Mouse (Mus musculus): Measurements from ENCODE around the gene Arid4a.
"Not testable (repeated sequence)": the region's sequence is repeated elsewhere in the genome, so short reads cannot be mapped to it uniquely, and the experiment has no call there.

The Arid4a gene

DNA sequence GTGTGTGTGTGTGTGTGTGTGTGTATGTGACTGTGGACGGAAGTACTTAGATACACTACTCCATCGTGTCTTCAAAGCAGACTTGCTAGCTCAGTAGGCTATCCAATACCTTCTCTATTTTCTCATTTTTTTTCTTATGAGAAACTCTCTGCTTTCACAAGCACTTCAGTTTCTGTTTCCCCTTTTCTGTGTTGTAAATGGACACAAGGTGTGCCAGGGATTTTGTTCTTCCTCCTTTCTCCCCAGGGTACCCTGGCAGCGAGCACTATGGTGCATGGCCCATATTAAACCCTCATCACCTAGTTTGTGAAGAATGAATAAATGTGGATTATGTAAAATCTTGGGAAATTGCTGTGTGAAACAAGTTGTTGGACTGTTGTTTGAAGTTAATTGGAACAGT, 39.7 kb downstream of the Arid4a start:
- no peak for DNase-seq

DNA sequence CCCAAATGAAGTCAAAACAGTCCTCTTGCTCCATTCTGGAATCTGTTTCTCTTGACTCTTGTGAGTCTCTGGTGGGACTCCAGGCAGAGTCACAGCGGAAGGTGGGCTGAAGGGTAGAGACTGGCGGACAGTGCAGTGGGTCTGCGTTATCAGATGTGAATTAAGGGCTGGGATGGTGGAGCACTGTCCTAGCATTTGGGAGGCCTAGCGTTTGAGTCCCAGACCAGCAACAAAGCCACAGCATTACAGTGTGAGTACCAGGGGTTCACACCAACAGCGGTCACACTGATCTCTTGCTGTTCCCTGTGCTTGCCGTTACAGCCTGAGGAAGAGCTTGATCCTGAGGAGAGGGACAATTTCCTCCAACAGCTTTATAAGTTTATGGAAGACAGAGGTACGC, 44.0 kb downstream of the Arid4a start:
- no peak for DNase-seq

DNA sequence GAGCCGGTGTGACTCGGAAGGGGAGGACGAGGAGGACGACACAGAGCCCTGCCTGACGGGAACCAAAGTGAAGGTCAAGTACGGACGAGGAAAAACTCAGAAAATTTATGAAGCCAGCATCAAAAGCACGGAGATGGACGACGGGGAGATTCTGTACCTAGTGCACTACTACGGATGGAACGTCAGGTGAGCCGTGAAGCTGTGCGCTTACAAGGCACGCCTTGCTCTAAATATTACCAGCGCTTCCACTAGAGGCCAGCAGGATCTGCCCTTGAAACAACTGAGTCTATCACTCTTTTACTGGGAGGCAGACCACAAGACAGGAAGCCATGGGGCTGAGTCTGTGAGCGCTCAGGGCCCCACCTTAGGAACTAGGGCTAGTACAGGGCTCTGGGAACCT, 54.1 kb downstream of the Arid4a start:
- no peak for DNase-seq

DNA sequence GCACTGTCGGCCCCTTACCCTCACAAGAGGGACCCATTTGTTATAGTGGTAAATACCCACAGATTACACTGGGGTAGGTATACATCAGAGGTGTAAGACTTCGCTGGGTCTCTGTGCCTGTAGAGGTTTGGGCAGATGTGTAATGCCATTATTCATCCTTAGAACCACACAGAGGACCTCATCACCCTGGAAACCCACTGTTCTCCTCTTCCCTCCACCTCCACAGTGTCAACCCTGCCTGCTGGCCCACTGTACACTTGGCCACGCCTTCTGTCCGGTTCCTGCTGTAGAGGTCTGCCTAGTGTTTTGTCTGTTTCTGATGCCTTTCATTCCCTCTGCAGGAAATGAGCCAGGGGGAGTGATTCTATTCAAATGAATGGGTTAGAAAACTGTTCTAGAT, 56.3 kb downstream of the Arid4a start:
- no peak for DNase-seq

DNA sequence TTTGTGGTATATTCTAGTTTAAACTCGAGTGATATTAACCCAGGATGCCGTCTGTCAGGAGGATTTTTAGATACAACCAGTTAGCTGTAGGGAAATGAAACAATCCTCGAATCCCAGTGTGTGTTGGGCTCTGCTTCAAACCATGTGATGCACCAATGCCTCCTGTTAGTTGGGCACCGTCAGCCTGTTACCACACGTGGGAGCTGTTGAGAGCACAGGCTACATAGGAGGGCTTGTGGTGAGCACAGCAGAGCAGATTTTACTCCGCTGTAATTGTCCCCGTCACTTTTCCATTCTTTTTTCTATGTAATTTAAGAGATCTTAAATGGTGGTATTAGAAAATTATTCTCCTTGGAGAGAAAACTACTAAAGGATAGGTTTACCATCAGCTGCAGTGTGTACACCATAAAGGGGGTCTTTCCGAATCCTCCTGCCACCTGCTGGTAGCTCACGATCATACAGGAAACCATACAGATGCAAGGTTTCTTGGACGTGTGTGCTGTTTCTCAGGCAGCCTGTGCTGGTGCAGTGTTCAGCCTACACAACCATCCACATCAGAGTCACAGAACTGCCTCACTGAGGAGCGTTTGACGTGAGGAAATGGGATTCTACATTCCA, 57.4 kb downstream of the Arid4a start:
- DNase-seq = peak; percentile 46 to 57

DNA sequence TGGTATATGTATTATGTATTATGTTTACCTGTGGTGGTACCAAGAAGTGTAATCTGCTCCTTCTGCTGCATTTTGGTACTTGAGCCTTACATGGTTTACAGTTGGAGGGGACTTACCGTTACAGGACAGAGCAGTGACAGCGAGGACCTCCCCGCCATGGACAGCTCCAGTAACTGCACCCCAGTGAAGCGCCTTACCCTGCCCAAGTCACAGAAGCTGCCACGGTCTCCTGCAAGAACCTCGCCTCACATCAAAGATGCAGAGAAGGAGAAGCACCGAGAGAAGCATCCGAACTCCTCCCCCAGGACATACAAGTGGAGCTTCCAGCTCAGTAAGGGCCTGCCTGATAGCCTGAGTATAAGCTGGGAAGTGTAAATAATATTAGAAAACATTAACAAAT, 70.5 kb downstream of the Arid4a start:
- DNase-seq = no peak

DNA sequence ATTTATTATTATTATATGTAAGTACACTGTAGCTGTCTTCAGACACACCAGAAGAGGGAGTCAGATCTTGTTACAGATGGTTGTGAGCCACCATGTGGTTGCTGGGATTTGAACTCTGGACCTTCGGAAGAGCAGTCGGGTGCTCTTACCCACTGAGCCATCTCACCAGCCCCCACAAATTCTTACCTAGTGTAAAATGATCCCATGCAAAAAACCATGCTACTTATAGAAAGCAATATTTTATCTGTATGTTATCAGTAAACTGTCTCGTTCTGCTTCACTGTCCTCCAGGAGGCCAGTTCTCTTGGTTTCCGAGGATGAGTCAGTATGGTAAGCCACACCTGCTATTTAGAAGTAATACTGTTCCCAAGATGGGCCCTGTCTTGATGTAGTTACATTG, 88.5 kb downstream of the Arid4a start:
- DNase-seq = not testable (repeated sequence)

DNA sequence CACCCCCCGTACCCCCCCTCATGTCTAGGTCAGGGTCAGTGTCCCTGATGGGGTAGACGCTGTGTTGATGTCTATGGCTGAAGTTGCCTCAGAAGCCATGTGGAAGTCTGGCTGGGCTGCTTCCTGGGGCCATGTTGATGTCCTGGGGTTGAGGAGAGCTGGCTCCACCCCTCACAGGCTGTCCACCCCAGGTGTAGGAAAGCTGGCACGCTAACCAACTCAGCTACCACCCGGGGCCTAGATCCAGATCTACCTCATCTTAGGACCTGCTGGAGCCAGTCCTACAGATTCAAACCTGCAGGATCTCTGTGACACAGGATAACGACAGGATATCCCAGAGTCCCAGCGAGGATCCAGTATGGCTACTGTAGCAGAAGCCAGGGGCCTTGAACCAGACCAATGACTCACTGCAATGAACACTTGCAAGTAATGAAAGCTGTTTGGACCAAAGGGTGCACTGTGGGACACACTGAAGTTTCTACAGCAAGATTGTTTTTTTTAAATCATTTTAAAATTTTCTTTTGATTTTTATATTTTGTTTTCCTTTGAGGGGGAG, 91.5 kb downstream of the Arid4a start:
- no peak for DNase-seq

DNA sequence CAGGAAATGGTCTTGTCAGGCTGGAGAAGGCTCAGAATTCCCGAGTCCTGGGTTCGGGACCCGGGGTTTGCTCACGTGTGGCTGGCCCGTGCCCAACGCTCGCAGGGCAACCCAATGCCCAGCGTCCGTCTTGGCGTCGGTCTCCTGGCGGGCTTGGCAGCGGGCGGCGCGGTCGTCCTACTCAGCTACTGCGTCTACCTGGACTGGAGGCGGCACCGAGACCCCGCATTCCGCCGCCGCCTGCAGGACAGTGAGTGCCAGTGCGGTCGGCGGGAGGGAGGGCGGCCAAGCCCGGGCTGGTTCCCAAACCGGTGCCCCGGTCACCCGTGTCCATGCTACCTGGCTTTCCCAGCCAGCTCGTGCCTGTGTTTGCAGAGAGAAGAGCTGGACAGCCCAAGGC, 95.5 kb downstream of the Arid4a start, which contains the start of gene Tomm20l:
Gene Tomm20l, plus strand, starts transcription at position 98 of the 400 bp plus-strand sequence.
- DNase-seq = peak; percentile 74 to 89

DNA sequence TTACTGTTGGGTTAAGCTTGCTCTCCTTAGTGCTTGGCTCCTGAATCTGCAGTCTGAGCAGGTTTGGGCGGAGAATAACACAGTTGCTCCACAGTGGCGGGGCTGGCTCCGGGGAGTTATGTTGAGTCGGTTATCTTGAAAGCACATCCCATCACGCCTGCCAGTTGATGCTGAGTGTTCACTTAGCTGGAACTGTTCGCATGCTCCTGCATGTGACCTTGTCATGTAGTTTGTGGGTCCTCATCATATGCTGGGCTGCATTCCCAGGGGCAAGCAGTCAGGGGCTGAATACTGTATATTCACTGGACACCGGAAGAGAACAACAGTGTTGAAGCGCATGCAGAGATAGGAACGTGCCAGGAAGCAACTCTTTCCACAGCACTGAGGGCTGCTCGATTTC, 97.3 kb downstream of the Arid4a start:
- DNase-seq = no peak

DNA sequence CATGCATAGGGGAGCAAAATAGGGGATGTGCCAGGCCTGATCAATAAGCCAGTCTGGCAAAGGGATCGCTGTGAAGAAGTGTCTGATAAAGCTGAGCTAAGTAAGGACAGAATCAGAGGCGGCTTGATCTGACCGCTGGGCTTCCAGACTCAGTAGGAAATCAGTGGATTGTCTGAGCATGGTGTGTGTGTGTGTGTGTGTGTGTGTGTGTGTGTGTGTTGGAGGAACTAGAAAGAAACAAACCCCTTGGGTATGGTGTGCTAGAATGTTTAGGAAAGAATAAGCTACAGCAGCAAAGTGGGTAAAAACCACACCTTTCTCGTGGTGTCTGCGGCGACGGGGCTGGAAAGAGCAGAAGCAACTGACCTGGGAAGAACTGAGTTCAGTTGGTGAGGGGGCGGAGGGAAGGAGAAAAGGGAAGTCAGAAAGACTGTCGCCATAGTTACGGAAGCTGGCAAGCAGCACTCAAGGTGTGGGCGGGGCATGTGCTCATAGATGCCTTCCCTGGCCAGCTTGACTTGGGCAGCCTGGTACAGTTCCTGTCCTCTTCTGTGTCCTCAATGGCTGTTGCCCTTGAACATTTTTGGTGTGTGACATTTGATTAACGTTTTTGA, 98.0 kb downstream of the Arid4a start:
- DNase-seq = peak; percentile 79 to 85

DNA sequence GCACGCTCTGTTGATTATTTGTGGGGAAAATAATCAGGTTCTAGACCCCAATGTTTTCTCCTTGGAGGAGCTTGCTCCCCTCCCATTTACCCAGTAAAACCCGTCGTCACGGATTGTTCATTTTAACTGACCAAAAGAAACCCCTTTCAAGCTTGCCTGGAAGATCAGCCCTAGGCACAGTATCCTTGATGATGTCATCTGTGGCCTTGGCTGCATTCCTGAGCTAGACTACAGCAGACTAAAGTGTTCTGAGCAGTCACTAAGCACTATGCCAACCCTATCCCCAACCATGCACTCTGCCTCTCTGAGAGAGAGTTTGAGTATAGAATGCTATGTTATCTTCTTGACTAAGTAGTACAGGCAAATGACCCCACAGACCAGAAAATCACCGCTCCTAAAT, 100.6 kb downstream of the Arid4a start:
- DNase-seq = no peak

DNA sequence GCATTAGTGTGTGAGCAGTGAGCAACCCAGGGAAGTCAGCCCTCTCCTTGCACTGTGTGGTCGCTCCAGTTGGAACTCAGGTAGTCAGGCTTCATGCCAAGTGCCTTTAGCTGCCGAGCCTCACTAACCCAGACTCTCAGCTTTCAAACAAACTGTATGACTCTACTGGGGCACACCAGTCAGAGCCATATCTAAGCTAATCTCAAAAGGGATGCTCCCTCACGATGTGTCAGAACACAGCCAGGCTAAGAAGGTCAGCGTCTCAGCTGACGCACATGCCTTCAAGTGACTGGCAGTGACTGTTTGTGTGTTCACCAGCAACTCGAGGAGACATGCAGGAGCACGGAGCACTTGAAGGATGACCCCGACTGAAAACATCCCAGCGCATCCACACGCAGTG, 106.9 kb downstream of the Arid4a start:
- DNase-seq = no peak

DNA sequence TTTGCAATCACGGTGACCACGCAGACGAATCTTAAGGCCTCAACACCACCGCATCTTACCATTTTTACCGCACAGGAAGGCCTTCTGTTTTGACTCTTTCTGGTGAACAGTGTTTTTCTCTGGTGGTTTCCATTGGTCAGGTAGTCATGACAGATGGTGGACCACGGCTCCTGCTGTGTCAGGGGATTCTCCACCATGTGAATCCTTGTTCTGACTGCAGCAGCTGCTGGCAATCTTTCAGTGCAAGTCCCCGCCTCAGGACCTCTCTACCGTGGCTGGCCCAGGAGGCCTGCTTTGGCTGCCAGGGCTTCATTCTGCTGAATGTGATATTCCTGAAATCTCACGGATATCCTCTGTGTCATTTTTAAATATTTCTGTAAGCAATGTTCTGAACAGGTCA, 107.5 kb downstream of the Arid4a start:
- DNase-seq = no peak

DNA sequence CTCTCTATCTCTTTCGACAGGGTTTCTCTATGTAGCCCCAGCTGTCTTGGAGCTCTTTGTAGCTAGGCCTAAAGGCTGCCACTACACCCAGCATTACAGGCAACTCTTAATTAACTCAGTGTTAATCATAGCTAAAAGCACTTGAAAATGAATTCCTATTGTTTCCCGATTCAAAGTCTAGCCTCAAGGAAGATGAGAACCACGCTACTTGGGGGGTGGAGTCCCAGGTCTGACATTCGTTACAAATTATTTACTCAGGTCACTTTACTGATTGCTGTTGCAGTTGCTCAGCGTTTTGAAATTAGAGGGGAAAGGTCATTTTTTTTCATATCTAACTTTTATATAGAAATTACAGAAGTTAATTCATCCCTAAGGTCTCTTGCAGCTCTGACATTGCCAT, 119.8 kb downstream of the Arid4a start:
- DNase-seq = peak in 1 of 2 experiments; percentile 20

DNA sequence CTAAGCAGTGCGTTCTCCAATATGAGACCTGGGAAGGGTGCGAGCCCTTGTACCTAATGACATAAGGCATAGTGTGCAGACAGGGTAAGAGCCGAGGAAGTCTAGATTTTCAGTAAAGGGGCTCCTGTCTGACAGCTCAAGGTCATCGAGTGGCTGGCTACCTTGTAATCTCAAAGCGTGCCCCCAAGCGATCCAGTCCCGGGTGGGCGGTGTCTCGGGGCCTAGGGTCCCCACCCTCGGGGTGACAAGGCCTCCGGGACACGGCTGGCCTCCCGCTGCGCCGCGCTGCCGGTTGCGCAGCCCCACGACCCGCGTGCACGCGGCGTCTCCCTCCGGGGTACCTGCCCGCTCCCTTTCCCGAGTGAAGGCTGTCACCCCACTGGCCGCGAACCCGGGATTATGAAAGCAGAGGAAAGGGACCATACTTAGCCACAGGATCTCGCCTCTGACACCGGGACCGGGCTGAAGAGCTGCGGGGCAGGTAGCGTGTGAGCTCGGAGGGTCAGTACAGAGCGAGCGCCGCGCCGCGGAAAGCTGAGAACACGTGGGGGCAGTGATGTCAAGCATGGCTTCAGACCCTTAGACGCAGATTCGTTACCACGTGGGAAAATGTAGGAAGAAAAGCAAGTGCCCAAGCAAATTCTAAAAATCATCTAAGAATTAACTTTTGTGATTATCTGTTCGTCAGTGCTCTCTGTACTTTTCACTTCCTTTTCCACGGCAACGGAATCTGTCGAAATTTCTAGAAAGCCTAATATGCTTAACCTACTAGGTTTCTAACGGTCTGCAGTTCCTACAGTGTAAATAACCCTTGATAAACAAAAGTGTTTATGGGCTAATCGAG, 120.6 kb downstream of the Arid4a start, which contains the start of the genes Timm9 and 2700049A03Rik:
Gene Timm9, minus strand, starts transcription at position 555 of the 844 bp plus-strand sequence.
Gene 2700049A03Rik, plus strand, starts transcription at position 719 of the 844 bp plus-strand sequence.
- peak; percentile 78 to 89 for DNase-seq

DNA sequence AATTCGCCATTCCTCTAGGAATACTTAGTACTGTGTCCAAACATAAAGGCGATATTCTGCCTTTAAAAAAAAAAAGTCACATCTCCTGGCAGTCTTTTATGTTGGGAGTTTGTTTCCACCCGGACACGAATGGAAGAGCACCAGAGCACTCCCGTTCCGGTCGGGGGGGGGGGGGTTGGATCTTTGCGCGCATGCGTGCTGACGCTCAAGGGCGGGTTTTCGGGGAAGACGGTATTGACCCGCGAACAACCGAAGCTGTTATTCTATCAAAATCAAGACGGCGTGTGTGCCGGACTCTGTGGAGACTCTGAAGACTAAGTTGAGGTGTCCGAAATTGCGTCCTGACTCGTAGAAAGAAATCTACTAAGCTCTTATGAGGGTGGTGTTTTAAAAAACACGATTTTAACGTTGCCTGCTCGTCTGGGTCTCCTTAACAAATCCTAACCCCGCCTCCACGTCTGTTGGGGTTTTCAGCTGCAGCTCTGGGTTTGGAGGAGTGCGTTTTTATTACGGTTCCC, 121.2 kb downstream of the Arid4a start:
- DNase-seq = peak; percentile 88 to 92

DNA sequence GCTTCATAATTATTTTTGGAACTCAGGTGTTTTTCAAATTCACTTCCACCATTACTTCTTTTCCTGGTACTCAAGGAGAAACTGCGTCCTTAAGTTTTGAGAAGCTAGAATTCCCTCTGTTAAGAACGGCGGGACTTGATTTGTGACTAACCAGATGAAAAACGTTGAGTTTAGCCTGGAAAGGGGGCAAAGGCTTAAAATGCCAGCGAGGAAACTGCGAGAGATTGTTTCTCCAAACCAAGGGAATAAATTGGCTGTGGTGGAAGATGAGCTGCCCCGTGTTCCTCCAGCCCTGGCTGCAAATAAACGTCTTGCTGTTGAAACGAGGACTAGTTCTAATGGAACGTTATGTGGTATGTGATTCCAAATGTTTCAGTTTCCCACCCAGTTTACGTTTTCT, 121.9 kb downstream of the Arid4a start:
- no peak for DNase-seq

DNA sequence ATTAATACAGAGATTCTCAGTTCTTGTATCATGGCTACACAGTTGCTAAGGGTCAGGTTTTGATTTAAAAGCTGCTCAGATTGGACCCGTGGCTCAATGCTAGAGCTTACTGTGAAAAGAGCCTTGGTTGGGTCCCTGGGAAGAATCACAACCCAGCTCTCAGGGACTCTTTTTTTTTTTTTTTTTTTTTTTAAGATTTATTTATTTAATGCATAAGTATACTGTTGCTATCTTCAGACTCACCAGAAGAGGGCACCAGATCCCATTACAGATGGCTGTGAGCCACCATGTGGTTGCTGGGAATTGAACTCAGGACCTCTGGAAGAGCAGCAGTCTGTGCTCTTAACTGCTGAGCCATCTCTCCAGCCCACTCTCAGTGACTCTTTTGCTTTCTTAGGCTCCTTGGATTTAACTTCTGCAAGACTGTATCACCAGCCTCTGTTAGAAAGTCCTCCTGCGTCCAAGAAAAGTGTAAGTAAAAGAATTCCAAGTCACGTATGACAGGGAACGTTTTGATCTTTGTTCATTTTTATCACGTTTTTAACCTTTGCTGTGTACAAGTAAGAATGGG, 123.6 kb downstream of the Arid4a start:
- DNase-seq = peak in 1 of 2 experiments; percentile 24

DNA sequence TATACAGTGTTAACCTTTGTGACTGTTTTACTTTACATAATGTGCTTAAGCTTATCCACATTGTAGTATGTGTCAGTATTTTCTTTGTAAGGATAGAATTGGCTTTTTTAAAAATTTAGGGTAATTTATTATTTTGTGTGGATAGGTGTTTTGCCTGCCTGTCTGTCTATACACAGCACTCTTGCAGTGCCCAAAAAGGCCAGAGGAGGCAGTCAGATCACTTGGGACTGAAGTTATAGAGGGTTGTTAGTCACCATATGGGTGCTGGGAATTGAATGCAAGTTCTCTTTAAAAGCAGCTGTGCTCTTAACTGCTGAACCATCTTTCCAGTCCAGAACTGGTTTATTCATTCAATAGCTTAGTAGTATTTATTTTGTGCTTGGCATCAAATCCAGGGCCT, 125.4 kb downstream of the Arid4a start:
- no peak for DNase-seq

DNA sequence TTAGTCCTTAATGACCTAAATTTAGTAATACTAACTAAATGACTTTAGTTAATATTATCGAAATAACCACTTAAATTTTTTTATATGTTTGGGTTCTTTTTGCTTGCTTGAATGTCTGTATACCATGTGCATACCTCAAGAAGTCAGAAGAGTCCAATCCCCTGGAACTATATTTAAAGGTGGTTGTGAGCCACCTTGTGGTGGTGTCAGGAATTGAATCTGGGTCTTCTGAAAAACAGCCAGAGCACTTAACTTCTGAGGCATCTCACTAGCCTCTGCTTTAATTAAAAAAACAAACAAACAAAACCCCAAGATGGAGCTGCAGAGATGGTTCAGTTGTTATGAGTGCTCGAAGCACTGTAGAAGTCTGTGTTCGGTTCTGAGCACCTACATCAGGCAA, 131.9 kb downstream of the Arid4a start:
- DNase-seq = peak in 1 of 2 experiments; percentile 73

Data from kidney, postnatal 25 days (tissue).